Mouse (Mus musculus) E14TG2a.4 (cell line): ENCODE data around the gene Slc51b.

Experiments
- H3K27me3 ChIP-seq: 2 replicates; pipeline ENCODE4 v1.6.1; 2014; ENCODE audit warnings: low read length, control low read depth; ENCODE audit not compliant: insufficient read depth
- H3K36me3 ChIP-seq: 2 replicates; pipeline ENCODE4 v1.6.1; 2014; ENCODE audit warnings: low read length, control low read depth; ENCODE audit not compliant: insufficient read depth
- H3K4me1 ChIP-seq: replicated peaks from 2 replicates; pipeline ENCODE4 v1.6.1; 2014; ENCODE audit warnings: low read depth, low read length, control low read depth
- H3K4me3 ChIP-seq: replicated peaks from 2 replicates; pipeline ENCODE4 v1.5.1; 2014; ENCODE audit warnings: mild to moderate bottlenecking, low read length
- H3K9me3 ChIP-seq: 2 replicates; pipeline ENCODE4 v1.6.1; 2014; ENCODE audit warnings: low read length, control low read depth
- CTCF ChIP-seq: conservative IDR thresholded peaks from 2 replicates; pipeline ENCODE4 v1.5.1; 2014; ENCODE audit warnings: low read length
- NANOG ChIP-seq: IDR thresholded peaks from 2 replicates; pipeline ENCODE4 v1.6.1; 2014; ENCODE audit warnings: borderline replicate concordance, low read length, mixed read lengths
- POU5F1 ChIP-seq: IDR thresholded peaks from 2 replicates; pipeline ENCODE4 v1.6.1; 2014; ENCODE audit warnings: low read length, borderline replicate concordance

Gene Slc51b

DNA sequence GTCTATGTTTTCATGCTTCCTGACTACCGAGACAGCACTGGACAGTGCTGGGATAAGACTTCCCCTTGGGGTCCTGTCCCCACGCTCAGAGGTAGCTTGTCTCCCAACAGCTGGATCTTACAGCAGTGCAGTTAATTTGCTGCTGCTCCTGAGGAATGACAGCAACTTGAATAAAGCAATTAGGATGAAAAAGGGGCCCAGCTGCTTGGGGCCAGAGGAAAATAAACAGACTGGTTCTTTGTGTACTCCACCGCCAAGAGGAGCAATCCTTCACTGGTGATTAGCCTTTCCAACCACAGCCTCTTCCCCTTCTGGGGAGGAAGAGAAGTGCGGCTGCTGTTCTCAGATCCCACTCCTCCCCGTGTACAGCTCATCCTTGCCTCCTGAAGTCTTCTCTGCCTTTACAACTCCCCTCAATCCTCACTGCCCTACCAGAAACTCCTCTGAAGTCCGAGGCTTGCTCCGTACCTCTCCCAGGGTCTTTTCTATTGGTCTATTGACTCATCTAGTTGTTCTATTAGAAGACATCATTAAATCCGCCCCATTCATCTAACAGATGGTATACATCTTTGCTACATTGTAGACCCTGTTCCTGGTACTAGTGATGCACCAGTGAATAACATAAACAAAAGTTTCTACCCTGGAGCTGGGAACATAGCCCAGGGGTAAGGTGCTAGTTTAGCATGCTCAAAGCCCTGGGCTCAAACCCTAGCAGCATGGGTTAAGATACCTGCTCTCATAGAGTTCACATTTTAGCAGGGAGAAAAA is 36.2 kb downstream of the Slc51b start:
- H3K36me3 ChIP-seq: no peaks in the 10 kb centered on the region
- TF ChIP-seq CTCF (peak; percentile 5; the same call in 1 of the 2 replicates), POU5F1 (no peak), NANOG (no peak)
- peaks cover 60% of the 10 kb centered on the region for H3K27me3 ChIP-seq
- no peaks in the 10 kb centered on the region for H3K9me3 ChIP-seq
- no peak overlapping the region for H3K4me3 ChIP-seq
- H3K4me1 ChIP-seq: peaks cover 13% of the 10 kb centered on the region

DNA sequence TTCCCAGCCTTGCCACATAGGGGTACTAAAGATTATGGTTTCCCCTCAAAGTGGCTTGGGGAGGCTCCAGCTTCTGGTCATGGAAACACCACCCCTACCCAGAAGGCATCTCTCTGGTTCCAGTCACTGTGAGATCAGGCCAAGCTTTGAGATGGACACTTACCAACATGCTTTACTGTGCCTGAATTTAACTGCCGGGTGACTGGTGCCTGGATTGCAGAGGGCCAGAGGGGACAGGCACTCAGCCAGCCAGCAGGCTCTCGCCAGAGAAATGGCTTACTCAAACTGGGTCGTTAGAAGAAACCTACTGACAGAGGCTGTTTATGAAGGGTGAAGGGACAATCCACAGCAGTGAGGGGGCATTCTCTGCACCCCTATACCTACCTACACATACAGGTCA is 38.5 kb downstream of the Slc51b start:
- no peaks in the 10 kb centered on the region for H3K9me3 ChIP-seq
- no peaks in the 10 kb centered on the region for H3K4me1 ChIP-seq
- peaks cover 39% of the 10 kb centered on the region for H3K27me3 ChIP-seq
- TF ChIP-seq NANOG (no peak), CTCF (no peak), POU5F1 (no peak)
- no peak overlapping the region for H3K4me3 ChIP-seq
- H3K36me3 ChIP-seq: no peaks in the 10 kb centered on the region

DNA sequence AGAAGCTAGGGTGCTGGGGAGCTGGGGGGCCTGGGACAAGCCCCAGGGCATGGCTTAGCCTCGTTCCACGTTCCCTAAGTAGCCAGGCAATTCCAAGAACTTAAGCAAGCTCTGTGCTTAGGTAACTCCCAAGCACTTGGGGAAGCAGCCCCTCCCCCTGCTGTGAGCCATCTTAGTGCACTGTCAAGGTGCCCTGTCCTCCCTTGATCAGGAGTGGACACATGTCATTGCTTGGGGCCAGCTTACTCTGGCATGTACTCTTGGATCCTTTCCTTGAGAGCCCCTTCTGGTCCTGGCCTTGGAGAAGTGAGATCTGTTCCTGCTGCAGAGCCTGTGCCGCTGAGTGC is 40.0 kb downstream of the Slc51b start:
- Histone ChIP-seq H3K4me1 (no peaks in the 10 kb centered on the region), H3K9me3 (no peaks in the 10 kb centered on the region), H3K27me3 (peaks cover 26% of the 10 kb centered on the region), H3K36me3 (peaks cover 1% of the 10 kb centered on the region; the same call in 1 of the 2 replicates), H3K4me3 (no peak overlapping the region)
- TF ChIP-seq POU5F1 (no peak), CTCF (no peak), NANOG (no peak)

DNA sequence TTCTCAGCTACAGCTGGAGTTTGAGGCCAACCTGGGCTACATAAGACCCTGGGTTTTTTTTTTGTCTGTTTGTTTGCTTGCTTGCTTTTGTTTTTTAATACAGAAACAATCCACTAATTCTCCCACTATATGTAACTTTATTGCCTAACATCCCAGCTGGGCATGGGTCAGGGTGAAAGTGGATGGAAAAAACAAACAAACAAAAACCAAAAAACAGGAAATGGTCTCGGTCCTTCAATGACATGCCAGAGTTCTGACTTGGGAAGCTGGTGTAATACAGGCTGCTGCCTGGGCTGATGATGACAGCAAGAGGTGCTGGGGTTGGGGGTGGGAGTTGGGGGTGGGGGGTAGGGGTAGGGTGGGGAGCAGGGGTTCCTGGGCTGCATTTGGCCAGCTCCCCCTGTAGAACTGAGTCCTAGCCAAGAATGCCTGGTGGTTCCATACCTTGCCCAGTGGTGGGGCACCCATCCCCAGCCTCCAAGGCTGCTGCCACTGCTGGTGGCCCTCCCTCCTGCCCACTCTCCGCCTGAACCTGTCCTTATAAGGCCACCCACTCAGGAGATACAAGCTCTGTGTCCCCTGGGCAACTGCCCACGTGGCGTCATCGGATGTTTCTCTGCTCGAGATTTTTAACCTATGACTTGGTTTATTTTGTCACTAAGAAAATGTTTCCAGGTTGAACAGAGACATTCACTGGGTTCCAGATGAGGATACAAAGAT is 40.6 kb downstream of the Slc51b start:
- no peaks in the 10 kb centered on the region for H3K9me3 ChIP-seq
- no peak for TF ChIP-seq CTCF
- no peak for TF ChIP-seq NANOG
- no peak for TF ChIP-seq POU5F1
- peaks cover 30% of the 10 kb centered on the region for H3K27me3 ChIP-seq
- H3K4me3 ChIP-seq: no peak overlapping the region
- H3K4me1 ChIP-seq: no peaks in the 10 kb centered on the region
- H3K36me3 ChIP-seq: peaks cover 7% of the 10 kb centered on the region

DNA sequence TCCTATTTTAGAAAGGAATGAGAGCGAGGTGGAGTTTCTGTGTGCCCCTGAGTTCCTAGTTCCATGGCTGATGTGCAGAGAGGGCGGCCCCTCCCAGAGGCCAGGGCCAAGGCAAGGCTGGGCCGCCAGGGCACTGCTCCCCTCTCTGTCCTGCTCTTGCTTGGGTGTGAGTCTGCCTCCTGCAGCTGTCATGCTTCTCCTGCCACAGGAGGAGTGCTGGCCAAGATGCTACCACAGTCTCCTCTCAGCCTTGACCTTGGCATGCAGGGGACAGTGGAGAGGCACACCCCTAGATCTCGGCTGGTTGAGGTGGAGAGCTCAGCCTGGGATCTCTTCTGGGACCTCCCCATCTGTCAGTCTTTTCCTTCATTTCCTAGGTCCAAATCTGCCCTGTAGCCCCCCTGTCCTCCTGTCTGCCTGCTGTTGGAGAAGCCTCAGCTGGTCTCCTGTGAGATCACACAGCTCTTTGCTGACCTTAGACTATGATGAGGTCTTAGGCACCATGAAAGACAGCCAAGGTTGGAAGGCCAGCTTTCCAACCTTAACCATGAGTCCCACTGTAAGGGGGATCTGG is 41.7 kb downstream of the Slc51b start:
- TF ChIP-seq CTCF (no peak), NANOG (no peak), POU5F1 (no peak)
- Histone ChIP-seq H3K4me3 (no peak overlapping the region), H3K36me3 (peaks cover 15% of the 10 kb centered on the region), H3K4me1 (no peaks in the 10 kb centered on the region), H3K9me3 (no peaks in the 10 kb centered on the region), H3K27me3 (peaks cover 30% of the 10 kb centered on the region)

DNA sequence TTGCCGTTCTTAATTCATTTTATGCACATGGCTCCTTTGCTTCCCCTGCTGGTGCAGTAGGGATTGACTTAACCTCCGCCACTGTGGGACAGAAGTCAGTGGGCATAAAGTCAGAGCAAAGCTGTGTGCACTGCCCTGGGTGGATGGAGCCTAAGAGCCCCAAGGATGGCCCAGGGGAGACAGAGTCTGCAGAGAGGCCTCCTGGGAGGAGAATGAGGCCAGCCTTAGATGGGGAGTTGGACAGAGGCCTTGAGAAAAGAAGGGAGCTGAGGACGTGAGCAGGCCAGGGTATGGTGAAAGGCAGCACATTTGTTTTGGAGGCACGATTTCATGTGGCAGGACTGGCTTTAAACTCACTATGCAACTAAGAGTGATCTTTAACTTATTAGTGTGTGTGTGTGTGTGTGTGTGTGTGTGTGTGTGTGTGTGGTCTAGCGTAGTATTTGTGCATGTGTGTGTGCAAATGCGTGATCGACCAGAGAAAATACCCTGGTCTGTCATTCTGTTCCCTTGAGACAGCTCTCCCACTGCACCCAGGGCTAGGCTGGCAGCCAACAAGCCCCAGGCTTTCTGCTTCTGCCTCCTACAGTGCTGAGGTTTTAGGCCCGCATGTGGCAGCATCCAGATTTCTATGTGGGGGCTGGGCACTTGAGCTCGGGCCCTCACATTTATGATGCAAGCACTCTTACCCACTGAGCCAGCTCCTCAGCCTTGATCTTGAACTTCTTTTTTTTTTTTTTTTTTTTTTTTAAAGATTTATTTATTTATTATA is 47.4 kb downstream of the Slc51b start:
- TF ChIP-seq NANOG: no peak
- no peak for TF ChIP-seq CTCF
- no peak for TF ChIP-seq POU5F1

DNA sequence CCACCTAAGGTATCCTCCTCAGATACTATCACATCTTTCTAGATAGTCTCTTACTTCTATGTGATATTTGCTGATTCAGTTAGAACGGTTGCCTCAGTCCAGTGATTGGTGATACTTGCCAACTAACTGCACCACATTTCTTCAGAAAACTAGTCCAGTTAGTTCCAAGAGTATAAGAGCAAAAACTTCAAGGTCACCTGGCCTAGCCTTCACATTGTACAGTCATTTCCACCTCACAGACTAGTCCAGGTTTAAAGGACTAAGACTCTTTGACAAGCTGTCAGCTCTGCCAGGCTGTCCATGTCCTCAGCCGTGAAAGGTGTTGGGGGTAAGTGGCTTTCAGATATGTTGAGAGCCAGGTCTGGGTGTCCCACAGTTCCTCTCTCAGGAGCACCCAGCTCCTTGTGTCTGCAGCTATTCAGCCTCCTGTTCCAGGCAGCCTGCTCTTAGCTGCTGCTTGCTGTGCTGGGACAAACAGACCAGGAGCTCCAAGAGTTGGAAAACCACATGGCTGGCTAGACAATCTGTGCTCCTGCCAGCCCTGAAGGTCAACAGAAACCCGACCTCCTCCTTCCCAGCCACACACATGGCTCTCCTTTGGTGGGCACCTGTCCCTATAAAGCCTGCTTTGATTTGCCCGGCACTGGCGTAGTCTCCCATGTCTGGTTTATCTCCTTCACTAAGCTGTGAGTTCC is 48.1 kb downstream of the Slc51b start:
- Histone ChIP-seq H3K36me3 (peaks cover 33% of the 10 kb centered on the region), H3K4me3 (no peak overlapping the region), H3K4me1 (peaks cover 8% of the 10 kb centered on the region; the same call in 1 of the 2 replicates), H3K9me3 (no peaks in the 10 kb centered on the region), H3K27me3 (peaks cover 25% of the 10 kb centered on the region)
- TF ChIP-seq CTCF: no peak

More for the DNA sequence above, 47.4 kb downstream of the Slc51b start:
- Histone ChIP-seq H3K4me1 (peaks cover 8% of the 10 kb centered on the region; the same call in 1 of the 2 replicates), H3K9me3 (no peaks in the 10 kb centered on the region), H3K4me3 (no peak overlapping the region), H3K36me3 (peaks cover 33% of the 10 kb centered on the region), H3K27me3 (peaks cover 26% of the 10 kb centered on the region)

DNA sequence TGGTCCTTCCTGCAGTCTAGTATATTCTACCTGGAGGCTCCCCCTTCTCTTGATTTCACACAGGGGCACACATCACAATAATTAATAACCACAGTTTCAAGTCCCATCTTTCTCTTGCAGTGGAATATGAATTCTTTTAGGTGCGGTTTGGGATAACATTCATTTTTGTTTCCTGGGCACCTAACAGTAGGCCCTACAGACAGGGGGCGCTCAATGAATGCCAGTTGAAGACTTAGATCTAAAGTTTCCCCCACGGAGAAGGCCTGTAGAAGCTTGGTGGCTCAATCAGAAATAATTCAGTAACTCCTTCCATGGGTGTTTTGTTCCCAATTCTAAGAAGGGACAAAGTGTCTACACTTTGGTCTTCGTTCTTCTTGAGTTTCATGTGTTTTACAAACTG is 50.3 kb downstream of the Slc51b start:
- peaks cover 29% of the 10 kb centered on the region for H3K36me3 ChIP-seq
- H3K9me3 ChIP-seq: no peaks in the 10 kb centered on the region
- peaks cover 13% of the 10 kb centered on the region for H3K4me1 ChIP-seq
- peak overlapping the region; percentile 72; the same call in 1 of the 2 replicates for H3K4me3 ChIP-seq
- H3K27me3 ChIP-seq: peaks cover 22% of the 10 kb centered on the region
- TF ChIP-seq POU5F1 (no peak), CTCF (peak; percentile 66)
